Mouse (Mus musculus): Measurements from ENCODE around the gene Ptpn14.

- TF ChIP-seq POLR2A (IDR thresholded peaks at IDR 0.05; ENCODE audit: control insufficient read depth, extremely low read depth, insufficient read depth, low read length, poor library complexity) (no peak), CTCF (IDR thresholded peaks at IDR 0.05; ENCODE audit: borderline replicate concordance, control insufficient read depth, extremely low read depth, insufficient read depth, low read length, poor library complexity) (no peak)
These were observed 175.1 kb downstream of the Ptpn14 start for GRCm38 (mm10) chr1:189903169-189903568.

Data from thymus, adult 2 months (tissue).